Mouse (Mus musculus) thymus, postnatal 25 days (tissue): Measurements from ENCODE around the gene Gipc3.

Source experiments
- DNase-seq: peaks from one replicate; pipeline ENCODE4 v3.0.0; 2022

Gipc3 gene

DNA sequence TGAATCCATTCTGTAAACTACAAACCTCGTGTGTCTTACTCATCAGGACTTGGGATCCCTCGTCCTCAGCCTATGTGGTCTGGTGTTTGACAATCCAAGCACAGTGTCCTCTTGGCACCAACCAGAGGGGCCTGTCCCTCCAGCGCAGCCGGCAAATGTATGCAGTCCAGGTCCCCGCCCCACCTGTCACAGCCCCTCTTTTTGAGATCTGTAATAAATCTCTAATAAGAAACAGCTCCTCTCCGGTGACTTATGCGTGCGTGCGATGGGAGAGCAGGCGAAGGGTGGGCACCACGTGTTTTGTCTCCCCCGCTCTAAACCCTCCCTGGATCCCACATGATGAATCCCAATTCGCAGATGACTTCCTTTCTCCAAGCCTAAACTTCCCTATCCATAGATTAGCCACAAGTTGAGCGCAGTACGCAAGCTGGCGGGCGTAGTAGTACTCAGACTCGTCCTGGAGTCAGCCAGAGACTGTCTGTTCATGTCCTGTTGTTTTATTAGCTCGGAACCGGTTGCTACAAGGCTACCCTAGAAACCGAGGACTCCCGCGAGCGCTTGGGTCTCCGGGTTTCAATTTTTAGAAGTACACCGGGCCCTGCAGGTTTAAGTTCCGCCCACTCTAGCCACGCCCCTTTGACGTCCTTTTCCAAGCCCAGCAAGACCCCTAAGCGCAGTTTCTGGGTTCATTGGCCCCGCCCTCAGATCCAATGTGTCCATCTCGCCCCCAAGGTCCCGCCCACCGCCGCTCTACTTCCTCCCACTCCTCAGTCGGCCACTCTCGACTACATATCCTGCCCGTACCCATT is 23.1 kb downstream of the Gipc3 start:
- no peak for DNase-seq

GRCm38 (mm10) chr10:81319330-81319699 is 23.8 kb downstream of the Gipc3 start:
- DNase-seq: no peak

DNA sequence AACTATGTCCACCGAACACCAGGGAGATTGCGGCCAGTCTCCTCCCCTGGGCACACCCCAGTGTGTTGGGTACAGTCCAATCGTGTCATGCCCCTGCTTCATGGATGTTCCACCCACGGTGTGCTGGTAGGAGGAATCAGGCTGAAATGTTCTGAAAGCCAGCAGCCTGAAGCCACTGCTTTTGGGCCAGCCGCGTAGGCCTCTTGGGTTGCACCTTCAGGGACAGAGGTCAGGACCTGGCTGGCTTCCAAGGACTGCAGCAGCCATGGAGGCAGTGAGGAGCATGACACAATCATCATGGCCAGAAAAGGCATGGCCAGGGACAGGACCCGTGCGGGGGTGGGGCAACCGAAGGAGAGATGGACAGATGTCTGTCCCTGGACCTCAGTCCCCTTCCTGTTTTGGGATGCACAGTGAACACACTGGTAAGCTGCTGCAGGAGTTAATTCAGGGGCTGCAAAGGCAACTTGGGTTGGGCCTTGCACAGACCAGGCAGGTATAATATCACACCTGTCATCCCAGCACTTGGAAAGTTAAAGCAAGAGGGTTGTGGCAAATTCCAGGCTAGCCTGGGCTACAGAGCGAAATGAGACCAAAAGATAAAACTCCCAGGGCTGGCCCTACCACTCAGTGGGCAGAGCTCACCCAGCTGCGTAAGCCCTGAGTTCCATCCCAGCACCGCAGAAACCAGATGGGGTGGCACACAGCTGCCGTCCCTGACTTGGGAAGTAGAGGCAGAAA is 24.3 kb downstream of the Gipc3 start:
- no peak for DNase-seq

GRCm38 (mm10) chr10:81317273-81317672 is 25.8 kb downstream of the Gipc3 start:
- DNase-seq: no peak

DNA sequence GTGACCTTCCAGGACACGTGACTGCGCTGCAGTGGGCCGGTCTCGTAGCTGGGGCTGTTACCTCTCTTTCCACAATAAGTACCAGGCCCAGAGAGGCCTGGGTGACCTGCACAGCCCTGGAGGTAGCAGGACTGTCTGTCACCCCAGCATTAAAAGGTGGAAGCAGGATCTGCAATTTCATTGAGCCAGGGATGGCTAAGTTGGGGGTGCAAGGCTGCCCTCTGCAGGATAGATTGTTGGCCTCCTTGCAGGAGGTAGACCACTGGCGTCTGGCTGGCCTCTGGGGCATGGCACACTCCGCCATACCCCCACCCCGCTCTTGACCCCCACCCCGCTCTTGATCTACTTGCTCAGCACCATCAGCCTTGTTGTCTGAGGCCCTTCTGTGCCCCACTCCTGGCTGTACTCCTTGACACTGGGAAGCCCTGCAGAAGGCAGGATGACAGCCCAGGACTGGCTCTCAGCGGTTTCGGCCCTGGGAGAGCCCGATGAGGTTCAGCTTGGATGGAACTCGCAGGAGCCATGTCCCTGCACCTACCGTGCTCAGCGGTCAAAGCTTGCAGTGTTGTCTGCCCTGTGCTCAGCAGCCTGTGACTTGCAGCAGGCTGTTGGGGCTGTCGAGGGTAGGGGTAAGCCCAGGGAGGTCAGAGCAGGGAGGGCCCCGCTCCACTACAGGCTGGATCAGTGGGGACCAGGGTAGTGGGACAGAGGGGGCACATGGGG is 26.6 kb downstream of the Gipc3 start:
- DNase-seq: peak; percentile 51

GRCm38 (mm10) chr10:81315587-81315986 is 27.5 kb downstream of the Gipc3 start:
- DNase-seq: no peak

- no peak for DNase-seq
Observed at GRCm38 (mm10) chr10:81314201-81314600, 28.9 kb downstream of the Gipc3 start.

- DNase-seq: no peak
Observed at GRCm38 (mm10) chr10:81313581-81313980, 29.5 kb downstream of the Gipc3 start.

GRCm38 (mm10) chr10:81309571-81309970 is 33.5 kb downstream of the Gipc3 start:
- DNase-seq: no peak

DNA sequence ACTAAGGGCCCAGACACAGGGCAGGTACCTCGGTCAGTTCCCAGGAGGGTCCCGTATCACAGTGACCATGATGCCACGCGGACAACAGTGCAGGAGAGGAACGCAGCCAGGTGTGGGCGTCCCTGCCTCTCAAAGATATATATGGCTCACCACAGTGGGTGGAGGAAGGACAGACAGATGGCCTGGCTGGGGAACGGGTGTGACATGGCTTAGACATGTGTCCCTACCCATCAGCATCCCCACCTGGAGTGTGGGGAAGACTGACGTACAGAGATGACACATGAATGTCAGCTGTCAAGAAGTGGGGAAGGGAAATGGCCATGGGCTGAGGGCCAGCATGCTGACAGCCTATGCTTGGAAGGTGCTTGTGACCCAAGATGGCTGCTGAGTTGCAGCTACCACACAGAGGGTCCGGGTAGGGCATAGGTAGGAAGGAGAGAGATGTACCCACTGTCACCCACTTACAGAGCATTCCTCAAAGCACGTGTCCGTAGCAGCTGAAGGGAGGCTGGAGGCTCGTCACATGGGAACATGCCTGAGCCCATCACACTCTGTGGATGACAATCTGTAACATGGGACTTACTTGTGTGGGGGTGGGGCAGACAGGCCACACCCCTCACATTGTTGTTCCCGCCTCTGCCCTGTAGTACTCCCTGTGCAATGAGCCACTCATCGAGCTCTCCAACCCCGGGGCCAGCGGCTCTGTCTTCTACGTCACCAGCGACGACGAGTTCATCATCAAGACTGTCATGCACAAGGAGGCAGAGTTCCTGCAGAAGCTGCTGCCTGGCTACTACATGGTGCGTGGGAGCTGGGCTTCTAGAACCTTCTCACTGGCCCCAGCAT is 36.0 kb downstream of the Gipc3 start:
- no peak for DNase-seq

DNA sequence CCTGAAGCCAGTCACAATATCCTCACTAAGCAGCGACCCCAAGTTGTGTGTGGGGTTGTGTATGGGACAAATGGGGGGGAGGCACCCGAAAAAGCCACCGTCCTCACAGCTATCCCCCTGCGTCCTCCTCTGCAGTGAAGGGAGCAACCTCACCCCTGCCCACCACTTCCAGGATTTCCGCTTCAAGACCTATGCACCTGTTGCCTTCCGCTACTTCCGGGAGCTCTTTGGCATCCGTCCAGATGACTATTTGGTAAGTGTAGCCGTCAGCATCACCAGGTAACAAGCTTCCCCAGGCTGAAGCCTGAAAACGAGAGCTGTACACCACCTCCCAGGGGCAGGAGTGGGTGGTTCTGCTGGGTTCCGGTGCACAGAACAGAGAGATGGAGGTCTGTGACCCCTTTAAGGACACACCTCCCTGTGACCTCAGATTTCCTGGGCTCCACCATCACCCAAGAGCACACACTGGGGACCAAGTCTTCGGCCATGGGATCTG is 36.8 kb downstream of the Gipc3 start:
- DNase-seq: no peak

DNA sequence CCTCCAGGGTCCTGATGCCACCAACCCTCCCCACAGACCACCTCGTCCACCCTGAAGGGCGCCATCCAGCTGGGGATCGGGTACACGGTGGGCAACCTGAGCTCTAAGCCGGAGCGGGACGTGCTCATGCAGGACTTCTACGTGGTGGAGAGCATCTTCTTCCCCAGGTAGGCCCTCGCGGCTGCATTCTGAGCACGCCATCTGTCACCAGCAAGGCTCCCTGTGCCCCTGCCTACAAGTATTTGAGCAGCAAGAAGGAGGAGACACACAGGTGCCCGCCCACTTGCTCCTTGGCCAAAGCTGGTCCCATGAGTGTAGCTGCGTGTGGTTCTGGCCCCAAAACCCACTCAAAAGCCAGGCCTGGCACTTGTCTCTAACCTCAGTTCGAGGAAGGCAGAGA is 37.4 kb downstream of the Gipc3 start:
- DNase-seq: no peak

DNA sequence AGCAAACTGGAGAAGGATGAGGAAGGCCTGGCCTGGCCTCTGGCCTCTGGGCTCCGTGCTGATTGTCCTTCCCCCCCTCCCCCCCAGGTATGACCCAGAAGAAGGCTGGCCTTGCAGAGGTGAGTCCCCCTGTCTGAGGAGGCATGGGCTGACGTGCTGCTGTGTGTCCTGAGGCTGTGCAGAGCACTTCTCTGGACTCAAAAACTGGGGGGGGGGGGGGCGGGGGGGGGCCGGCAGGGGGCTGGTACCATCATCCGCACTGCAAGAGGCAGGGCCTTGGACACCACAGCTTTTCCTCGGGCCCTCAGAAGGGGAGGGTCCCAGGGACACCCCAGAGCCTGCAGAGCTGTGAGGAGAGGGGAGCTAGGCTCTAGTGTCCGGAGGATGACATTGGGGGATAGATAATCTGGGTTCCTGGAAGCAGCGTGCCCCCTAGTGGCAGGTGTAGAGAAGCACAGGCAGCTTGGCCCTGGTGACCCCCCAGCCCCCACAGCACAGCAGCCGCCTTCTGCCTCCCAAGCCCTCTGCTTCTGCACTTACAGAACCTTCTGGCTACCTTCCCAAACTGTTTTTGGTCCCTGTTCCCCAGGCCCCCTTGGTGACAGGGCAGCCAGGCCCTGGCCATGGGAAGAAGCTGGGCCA is 38.3 kb downstream of the Gipc3 start:
- DNase-seq: peak; percentile 75

DNA sequence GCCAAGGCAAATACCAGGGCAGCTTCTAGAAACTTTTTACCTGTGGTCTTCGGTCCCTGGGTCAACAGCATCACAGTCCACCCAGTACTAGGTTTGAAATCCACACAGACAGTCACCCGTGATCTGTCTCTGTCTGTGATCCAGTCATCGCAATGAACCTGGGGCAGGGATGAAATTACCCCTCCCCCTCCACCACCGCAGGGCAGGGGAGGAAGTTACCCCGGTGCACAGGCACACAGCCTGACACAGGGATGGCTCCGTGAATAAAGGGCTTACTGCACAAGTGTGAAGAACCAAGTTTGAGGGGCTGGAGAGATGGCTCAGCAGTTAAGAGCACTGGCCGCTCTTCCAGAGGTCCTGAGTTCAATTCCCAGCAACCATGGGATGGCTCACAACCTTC is 39.3 kb downstream of the Gipc3 start:
- DNase-seq: peak; percentile 75

- DNase-seq: no peak
Observed at GRCm38 (mm10) chr10:81303258-81303657, 39.8 kb downstream of the Gipc3 start.

DNA sequence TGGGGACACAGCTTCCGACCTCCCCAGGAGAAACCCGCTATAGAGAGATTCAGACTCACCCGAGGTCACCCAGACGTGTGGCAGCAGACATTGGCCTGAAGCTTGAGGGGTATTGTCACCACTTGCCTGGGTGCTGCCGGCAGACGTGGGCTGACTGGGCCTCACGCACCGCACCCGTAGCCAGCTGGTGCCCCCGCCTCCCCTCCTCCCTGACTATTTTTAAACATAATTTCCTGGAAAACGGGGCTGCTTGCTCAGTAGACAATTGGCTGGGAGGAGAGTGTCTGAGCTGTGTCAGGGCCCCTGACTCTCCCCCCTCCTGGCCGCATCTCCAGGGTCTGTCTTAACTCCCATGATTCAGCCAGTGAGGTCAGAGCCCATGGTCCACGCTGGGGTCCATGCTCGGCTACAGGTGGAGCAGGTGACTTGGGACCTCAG is 40.3 kb downstream of the Gipc3 start:
- peak; percentile 36 for DNase-seq

- DNase-seq: no peak
Observed at GRCm38 (mm10) chr10:81302288-81302687, 40.8 kb downstream of the Gipc3 start.

DNA sequence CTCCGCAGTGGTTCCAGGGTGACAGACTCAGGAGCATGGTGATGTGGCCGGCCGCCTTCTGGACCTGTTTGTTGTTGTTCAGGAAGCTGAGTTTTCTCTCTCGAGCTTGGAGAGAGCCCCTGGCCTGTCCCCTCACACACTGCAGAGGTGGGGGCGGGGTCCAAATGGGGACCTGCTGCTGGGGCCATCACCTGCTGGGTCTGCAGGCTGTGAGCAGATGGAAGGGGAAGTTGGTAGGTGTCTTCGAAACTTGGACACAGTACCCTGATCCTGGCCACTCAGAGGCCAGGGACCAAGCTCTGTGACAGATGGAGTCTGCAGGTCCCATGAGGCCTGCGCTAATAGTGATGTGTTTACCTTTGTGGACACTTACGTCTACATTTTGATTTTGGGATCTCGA is 41.7 kb downstream of the Gipc3 start:
- no peak for DNase-seq

DNA sequence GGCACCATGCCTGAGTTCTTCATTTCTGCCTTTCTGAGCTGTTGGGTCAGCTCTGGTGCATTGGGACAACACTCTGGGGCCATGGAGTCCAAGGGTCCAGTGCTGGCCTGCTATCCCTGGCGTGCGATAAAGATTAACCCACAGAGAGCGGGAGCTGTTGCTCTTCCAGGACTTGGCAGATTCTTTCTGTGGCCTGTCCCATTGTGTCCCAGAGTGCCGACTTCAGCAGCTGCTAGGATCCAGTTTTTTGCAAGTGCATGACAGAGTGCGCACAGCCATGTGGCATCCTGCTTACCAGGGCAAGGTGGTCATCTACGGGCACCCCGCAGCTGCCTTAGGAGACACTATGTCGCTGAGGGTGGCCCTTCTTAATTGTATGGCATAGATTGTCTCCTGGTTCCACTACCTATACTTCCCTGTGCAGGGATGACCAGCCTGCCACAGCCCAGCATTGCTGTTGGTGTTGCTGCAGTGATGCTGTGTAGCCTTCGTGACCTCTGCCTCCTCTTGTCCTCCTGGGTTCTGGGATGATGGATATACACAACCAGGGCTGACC is 42.6 kb downstream of the Gipc3 start:
- DNase-seq: no peak

DNA sequence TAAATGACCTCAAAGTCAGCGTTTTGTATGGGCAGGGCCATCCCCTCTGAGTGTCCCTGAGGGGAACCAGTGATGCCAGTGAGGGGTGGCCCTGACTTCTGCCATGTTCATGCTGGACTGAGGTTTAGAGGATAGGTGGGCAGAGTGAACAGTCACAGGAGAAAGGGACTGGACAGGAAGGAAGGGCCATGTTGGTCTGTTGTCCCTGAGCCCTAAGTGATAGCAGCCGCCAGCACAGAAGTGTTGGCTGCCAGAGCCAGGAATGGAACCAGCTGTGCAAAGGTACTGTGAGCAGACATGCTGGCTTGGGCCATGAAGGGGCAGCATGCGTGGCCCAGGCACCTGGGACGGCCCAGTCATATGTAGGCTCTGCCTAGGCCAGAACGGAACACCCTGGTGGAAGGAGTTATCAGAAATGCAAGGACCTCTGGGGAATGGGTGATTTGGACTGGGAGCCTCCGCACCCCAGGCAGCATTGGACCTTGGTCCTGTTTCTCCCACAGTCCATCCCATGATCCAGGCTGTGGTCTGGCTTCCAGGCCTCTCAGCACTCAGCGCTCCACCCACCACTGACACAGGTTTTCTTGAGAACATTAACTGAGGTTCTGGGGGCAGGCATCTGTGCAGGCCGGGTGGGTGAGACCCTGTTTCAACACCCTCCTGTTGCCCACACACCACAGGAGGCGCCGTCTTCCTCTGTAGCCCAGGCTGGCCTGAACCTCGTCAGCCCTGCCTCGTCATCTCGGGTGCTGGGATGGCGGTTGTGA is 43.3 kb downstream of the Gipc3 start:
- DNase-seq: no peak
